Mouse (Mus musculus): ENCODE data around the gene Dock1.

- TF ChIP-seq CTCF (IDR thresholded peaks at IDR 0.05; ENCODE audit: extremely low read depth, insufficient read depth, insufficient read length, insufficient replicate concordance): no peak
- TF ChIP-seq POLR2A (IDR thresholded peaks at IDR 0.05; ENCODE audit: low read depth, low read length): no peak
Observed at GRCm38 (mm10) chr7:134872511-134872910, 202.1 kb downstream of the Dock1 start.

All from spleen, adult 2 months (tissue).